Mouse (Mus musculus) ES-Bruce4 (cell line): ENCODE results near the gene Clns1a. TPM values are rescaled to one million over a fixed set of nuclear protein-coding genes. Genes with fewer than 3 reads are reported as not detected.

ENCODE experiments used
- H3K27ac ChIP-seq: 2 replicates; pipeline ENCODE4 v1.5.1; 2012; ENCODE audit warnings: low read length, inconsistent platforms; ENCODE audit not compliant: insufficient read depth
- H3K27me3 ChIP-seq: 2 replicates; pipeline ENCODE4 v1.6.1; 2012; ENCODE audit warnings: mild to moderate bottlenecking, low read length, inconsistent platforms; ENCODE audit not compliant: control insufficient read depth, poor library complexity, insufficient read depth, severe bottlenecking
- H3K36me3 ChIP-seq: 2 replicates; pipeline ENCODE4 v1.6.1; 2012; ENCODE audit warnings: inconsistent platforms, mild to moderate bottlenecking, low read length, moderate library complexity; ENCODE audit not compliant: control insufficient read depth, poor library complexity, insufficient read depth, severe bottlenecking
- H3K4me1 ChIP-seq: one replicate; pipeline ENCODE4 v1.8.1; 2011; ENCODE audit warnings: low read length; ENCODE audit not compliant: control insufficient read depth, insufficient read depth
- H3K4me3 ChIP-seq: 2 replicates; pipeline ENCODE4 v1.5.1; 2011; ENCODE audit warnings: low read depth, mild to moderate bottlenecking, low read length
- H3K9ac ChIP-seq: 2 replicates; pipeline ENCODE4 v1.6.1; 2012; ENCODE audit warnings: low read depth, mild to moderate bottlenecking, inconsistent platforms; ENCODE audit not compliant: poor library complexity, severe bottlenecking
- H3K9me3 ChIP-seq: replicated peaks from 2 replicates; pipeline ENCODE4 v1.6.1; 2012; ENCODE audit warnings: mild to moderate bottlenecking, low read length, inconsistent platforms; ENCODE audit not compliant: control insufficient read depth, poor library complexity, insufficient read depth, severe bottlenecking
- CTCF ChIP-seq: IDR thresholded peaks from one replicate; pipeline ENCODE4 v1.8.1; 2011; ENCODE audit warnings: low read depth, low read length
- EP300 ChIP-seq: IDR thresholded peaks from 2 replicates; pipeline ENCODE4 v1.6.1; 2011; ENCODE audit warnings: low read depth, low read length; ENCODE audit not compliant: insufficient read depth
- POLR2A ChIP-seq: IDR thresholded peaks from one replicate; pipeline ENCODE4 v1.8.1; 2011; ENCODE audit warnings: low read length; ENCODE audit not compliant: insufficient read depth
- polyA plus RNA-seq: library from polyadenylated mRNA; stranded (reverse); fragments of >200 nt; gene quantifications from 2 replicates; pipeline ENCODE4 v1.2.4, GENCODE M21; 2011; ENCODE audit warnings: low read depth; ENCODE audit not compliant: missing spikeins, insufficient read depth, insufficient read length

The Clns1a gene
- polyA plus RNA-seq, 1 experiment, result 155 TPM

DNA sequence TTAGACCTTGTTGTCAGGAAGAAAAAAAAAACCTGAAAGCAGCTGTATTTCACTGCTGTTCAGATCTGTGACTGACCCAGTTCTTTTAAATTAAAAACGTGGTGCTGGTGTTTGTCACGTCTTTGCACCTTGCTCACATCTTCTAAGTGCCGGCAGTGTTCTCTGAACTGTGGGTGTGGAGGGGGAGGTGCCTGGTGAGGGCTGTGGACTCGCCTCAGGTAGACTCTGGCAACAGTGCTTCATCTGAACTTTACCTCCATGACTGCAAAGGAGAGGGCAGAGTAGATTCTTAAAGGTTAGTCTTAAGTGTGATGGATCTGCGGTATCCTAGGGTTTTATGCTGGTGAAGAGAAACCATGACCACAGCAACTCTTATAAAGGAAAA lies 69.5 kb downstream of the Clns1a start:
- no peak overlapping the region for H3K27ac ChIP-seq
- no peak overlapping the region for H3K9ac ChIP-seq
- no peak overlapping the region for H3K4me3 ChIP-seq
- TF ChIP-seq CTCF, result no peak
- no peak for TF ChIP-seq EP300
- no peak for TF ChIP-seq POLR2A
- H3K4me1 ChIP-seq, result no peaks in the 10 kb centered on the region
- no peaks in the 10 kb centered on the region for H3K36me3 ChIP-seq
- H3K27me3 ChIP-seq, result no peaks in the 10 kb centered on the region
- no peaks in the 10 kb centered on the region for H3K9me3 ChIP-seq

- no peaks in the 10 kb centered on the region for H3K9me3 ChIP-seq
- no peak overlapping the region for H3K27ac ChIP-seq
- TF ChIP-seq POLR2A, result no peak
- no peak for TF ChIP-seq EP300
- TF ChIP-seq CTCF, result no peak
- no peak overlapping the region for H3K4me3 ChIP-seq
- no peaks in the 10 kb centered on the region for H3K4me1 ChIP-seq
- H3K9ac ChIP-seq, result no peak overlapping the region
- no peaks in the 10 kb centered on the region for H3K36me3 ChIP-seq
- no peaks in the 10 kb centered on the region for H3K27me3 ChIP-seq
These were observed 70.2 kb downstream of the Clns1a start for GRCm38 (mm10) chr7:97766406-97767166.

GRCm38 (mm10) chr7:97767841-97768240 lies 71.4 kb downstream of the Clns1a start:
- Histone ChIP-seq H3K27me3 (no peaks in the 10 kb centered on the region), H3K27ac (no peak overlapping the region), H3K9me3 (no peaks in the 10 kb centered on the region), H3K36me3 (no peaks in the 10 kb centered on the region), H3K9ac (no peak overlapping the region), H3K4me1 (no peaks in the 10 kb centered on the region), H3K4me3 (no peak overlapping the region)
- TF ChIP-seq POLR2A (no peak), CTCF (no peak), EP300 (no peak)

DNA sequence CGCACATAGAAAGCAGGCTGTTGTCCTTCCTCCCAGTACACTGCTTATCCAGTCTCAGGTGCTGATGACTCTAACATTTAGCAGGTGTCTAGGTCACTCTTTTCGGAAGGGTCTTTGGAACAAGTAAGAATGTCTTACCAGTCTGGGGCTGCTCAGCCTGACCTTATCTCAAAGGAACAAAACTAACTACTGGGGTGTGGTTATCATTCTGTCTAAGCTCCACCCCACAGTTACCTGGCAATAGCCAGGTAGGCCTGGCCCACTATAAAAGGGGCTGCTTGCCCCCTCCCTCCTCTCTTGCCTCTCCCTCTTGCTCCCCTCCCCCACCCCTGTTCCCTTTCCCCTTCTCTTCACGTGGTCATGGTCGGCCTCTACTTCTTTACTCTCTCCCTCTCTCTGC lies 72.6 kb downstream of the Clns1a start:
- no peak for TF ChIP-seq POLR2A
- 0 out of 2 replicates have a peak, but pooled peaks have one; percentile 27 for TF ChIP-seq EP300
- H3K27me3 ChIP-seq, result no peaks in the 10 kb centered on the region
- H3K9ac ChIP-seq, result no peak overlapping the region
- no peak overlapping the region for H3K27ac ChIP-seq
- H3K4me1 ChIP-seq, result no peaks in the 10 kb centered on the region
- H3K9me3 ChIP-seq, result no peaks in the 10 kb centered on the region
- no peak overlapping the region for H3K4me3 ChIP-seq
- no peaks in the 10 kb centered on the region for H3K36me3 ChIP-seq

Other genes starting within 250 kb of the Clns1a start
- not detected in 2 replicates for gene Kctd14, start 245.3 kb upstream of the Clns1a start, polyA plus RNA-seq
- 59.2 and 64.2 TPM in 2 replicates for gene Ints4, start 215.7 kb upstream of the Clns1a start, polyA plus RNA-seq
- gene Aamdc, start 117.1 kb upstream of the Clns1a start, polyA plus RNA-seq, result 23.8 and 25.2 TPM in 2 replicates
- gene Rsf1, start 116.7 kb upstream of the Clns1a start, polyA plus RNA-seq, result 57.3 and 66.4 TPM in 2 replicates
- 4.6 TPM in 2 replicates for gene Aqp11, start 41.7 kb downstream of the Clns1a start, polyA plus RNA-seq
- 71.3 and 82.6 TPM in 2 replicates for gene Pak1, start 91.9 kb downstream of the Clns1a start, polyA plus RNA-seq
- not detected in 2 replicates for gene Gdpd4, start 223.3 kb downstream of the Clns1a start, polyA plus RNA-seq